Mouse (Mus musculus) CH12.LX (cell line): Measurements from ENCODE around the gene D16Ertd472e. TPM values are rescaled to one million over a fixed set of nuclear protein-coding genes. Genes with fewer than 3 reads are reported as not detected.
A peak's percentile ranks its signal among the peaks of the same experiment; 100 is the strongest.

Source experiments
- DNase-seq: peaks from one replicate; pipeline ENCODE4 v3.0.0-alpha.2; 2013; ENCODE audit errors: extremely low read depth
- H3K27ac ChIP-seq: 2 replicates; pipeline ENCODE4 v1.5.1; 2012; ENCODE audit warnings: low read depth, mild to moderate bottlenecking, control low read depth, moderate library complexity; ENCODE audit not compliant: insufficient read depth
- H3K27me3 ChIP-seq: replicated peaks from 2 replicates; pipeline ENCODE3; 2012; ENCODE audit warnings: inconsistent platforms
- H3K36me3 ChIP-seq, 2 experiments: replicated peaks in 1 of 2; 2 replicates each; pipeline versions ENCODE3 to v1.6.1; 2012; ENCODE audit warnings: inconsistent platforms in 1 of 2, low read length in 1 of 2, mild to moderate bottlenecking in 1 of 2, mixed read lengths in 1 of 2, moderate library complexity in 1 of 2; ENCODE audit not compliant: control insufficient read depth in 1 of 2, insufficient read depth in 1 of 2
- H3K4me1 ChIP-seq, 2 experiments: 2 replicates each; pipeline ENCODE4 v1.6.1; 2012; ENCODE audit warnings: inconsistent platforms in 1 of 2, moderate library complexity in 1 of 2; ENCODE audit not compliant: insufficient read depth in 2 of 2, control insufficient read depth in 1 of 2
- H3K4me2 ChIP-seq: 2 replicates; pipeline ENCODE4 v1.6.1; 2012; ENCODE audit warnings: low read depth, mild to moderate bottlenecking, control low read depth; ENCODE audit not compliant: poor library complexity, insufficient read depth, severe bottlenecking
- H3K4me3 ChIP-seq, 3 experiments: fragments of 150-350 bp in 1 of 3; sonication (generic) in 1 of 3; replicated peaks in 1 of 3; 2 replicates each; pipeline versions ENCODE3 to v1.5.1; 2011 to 2012; ENCODE audit warnings: low read depth in 2 of 3, low read length in 2 of 3, mild to moderate bottlenecking in 2 of 3, moderate library complexity in 2 of 3, control low read depth in 1 of 3, improper control_type of control experiment in 1 of 3, inconsistent platforms in 1 of 3, mixed read lengths in 1 of 3; ENCODE audit not compliant: poor library complexity in 1 of 3
- H3K79me2 ChIP-seq: replicated peaks from 2 replicates; pipeline ENCODE4 v1.6.1; 2012; ENCODE audit warnings: mild to moderate bottlenecking, moderate library complexity; ENCODE audit not compliant: control insufficient read depth, poor library complexity, insufficient read depth, severe bottlenecking; ENCODE audit errors: extremely low read depth
- H3K9ac ChIP-seq: 2 replicates; pipeline ENCODE4 v1.6.1; 2012; ENCODE audit warnings: low read depth, mild to moderate bottlenecking, control low read depth, moderate library complexity; ENCODE audit not compliant: insufficient read depth
- H3K9me3 ChIP-seq: replicated peaks from 2 replicates; pipeline ENCODE3; 2012; ENCODE audit warnings: low read length, inconsistent platforms, mixed read lengths
- BHLHE40 ChIP-seq: IDR thresholded peaks from 2 replicates; pipeline ENCODE4 v1.6.1; 2011; ENCODE audit warnings: mild to moderate bottlenecking, low read depth, low read length, improper control_type of control experiment
- CHD2 ChIP-seq: IDR thresholded peaks from 2 replicates; pipeline ENCODE4 v1.6.1; 2011; ENCODE audit warnings: low read length, improper control_type of control experiment
- ELF1 ChIP-seq: IDR thresholded peaks from 2 replicates; pipeline ENCODE4 v1.6.1; 2014; ENCODE audit warnings: low read depth, mild to moderate bottlenecking, inconsistent platforms, low read length, improper control_type of control experiment
- EP300 ChIP-seq: IDR thresholded peaks from 2 replicates; pipeline ENCODE4 v1.6.1; 2011; ENCODE audit warnings: low read length, improper control_type of control experiment
- ETS1 ChIP-seq: conservative IDR thresholded peaks from 2 replicates; pipeline ENCODE4 v1.6.1; 2012; ENCODE audit warnings: low read depth, mild to moderate bottlenecking, inconsistent platforms, low read length, improper control_type of control experiment, moderate library complexity
- GABPA ChIP-seq: IDR thresholded peaks from 2 replicates; pipeline ENCODE4 v1.6.1; 2012; ENCODE audit warnings: low read depth, low read length, improper control_type of control experiment, inconsistent platforms; ENCODE audit not compliant: insufficient replicate concordance
- HCFC1 ChIP-seq: IDR thresholded peaks from 2 replicates; pipeline ENCODE4 v1.6.1; 2012; ENCODE audit warnings: low read depth, mild to moderate bottlenecking, inconsistent platforms, low read length, improper control_type of control experiment
- IRF4 ChIP-seq: IDR thresholded peaks from 2 replicates; pipeline ENCODE4 v1.6.1; 2014; ENCODE audit warnings: low read depth, mild to moderate bottlenecking, inconsistent platforms, low read length, improper control_type of control experiment
- JUND ChIP-seq: conservative IDR thresholded peaks from 2 replicates; pipeline ENCODE4 v1.6.1; 2011; ENCODE audit warnings: low read depth, low read length, improper control_type of control experiment
- MAFK ChIP-seq: IDR thresholded peaks from 2 replicates; pipeline ENCODE4 v1.6.1; 2011; ENCODE audit warnings: low read length, improper control_type of control experiment; ENCODE audit not compliant: insufficient replicate concordance
- MAX ChIP-seq: IDR thresholded peaks from 2 replicates; pipeline ENCODE4 v1.6.1; 2011; ENCODE audit warnings: low read length, improper control_type of control experiment
- MAZ ChIP-seq: IDR thresholded peaks from 2 replicates; pipeline ENCODE4 v1.6.1; 2012; ENCODE audit warnings: low read depth, mild to moderate bottlenecking, inconsistent platforms, low read length, improper control_type of control experiment, moderate library complexity
- MEF2A ChIP-seq: IDR thresholded peaks from 2 replicates; pipeline ENCODE4 v1.6.1; 2014; ENCODE audit warnings: low read depth, mild to moderate bottlenecking, inconsistent platforms, low read length, improper control_type of control experiment, borderline replicate concordance
- MXI1 ChIP-seq: IDR thresholded peaks from 2 replicates; pipeline ENCODE4 v1.6.1; 2011; ENCODE audit warnings: mild to moderate bottlenecking, low read depth, low read length, improper control_type of control experiment
- MYC ChIP-seq: IDR thresholded peaks from 2 replicates; pipeline ENCODE4 v1.6.1; 2011; ENCODE audit warnings: low read depth, mild to moderate bottlenecking, improper control_type of control experiment, low read length
- NELFE ChIP-seq: IDR thresholded peaks from 2 replicates; pipeline ENCODE4 v1.6.1; 2011; ENCODE audit warnings: low read depth, low read length, improper control_type of control experiment
- NRF1 ChIP-seq: IDR thresholded peaks from 2 replicates; pipeline ENCODE4 v1.6.1; 2014; ENCODE audit warnings: low read depth, mild to moderate bottlenecking, inconsistent platforms, low read length, improper control_type of control experiment, moderate library complexity
- PAX5 ChIP-seq: IDR thresholded peaks from 2 replicates; pipeline ENCODE4 v1.6.1; 2012; ENCODE audit warnings: low read length, inconsistent platforms, mixed read lengths
- POLR2A ChIP-seq: IDR thresholded peaks from 2 replicates; pipeline ENCODE4 v1.6.1; 2011; ENCODE audit warnings: low read depth, mild to moderate bottlenecking, improper control_type of control experiment, low read length
- POLR2AphosphoS2 ChIP-seq: IDR thresholded peaks from 2 replicates; pipeline ENCODE4 v1.6.1; 2011; ENCODE audit warnings: low read depth, low read length, improper control_type of control experiment
- RCOR1 ChIP-seq: conservative IDR thresholded peaks from 2 replicates; pipeline ENCODE4 v1.6.1; 2012; ENCODE audit warnings: low read depth, mild to moderate bottlenecking, inconsistent platforms, low read length, improper control_type of control experiment
- SIN3A ChIP-seq: IDR thresholded peaks from 2 replicates; pipeline ENCODE4 v1.6.1; 2012; ENCODE audit warnings: low read length, improper control_type of control experiment, inconsistent platforms
- SMC3 ChIP-seq: IDR thresholded peaks from 2 replicates; pipeline ENCODE4 v1.6.1; 2011; ENCODE audit warnings: low read depth, low read length, improper control_type of control experiment
- USF1 ChIP-seq: IDR thresholded peaks from 2 replicates; pipeline ENCODE4 v1.6.1; 2014; ENCODE audit warnings: low read depth, mild to moderate bottlenecking, inconsistent platforms, low read length, improper control_type of control experiment
- USF2 ChIP-seq: conservative IDR thresholded peaks from 2 replicates; pipeline ENCODE4 v1.6.1; 2011; ENCODE audit warnings: low read depth, low read length, improper control_type of control experiment
- ZC3H11A ChIP-seq: IDR thresholded peaks from 2 replicates; pipeline ENCODE4 v1.6.1; 2012; ENCODE audit warnings: low read depth, mild to moderate bottlenecking, inconsistent platforms, low read length, improper control_type of control experiment
- ZNF384 ChIP-seq: IDR thresholded peaks from 2 replicates; pipeline ENCODE4 v1.6.1; 2012; ENCODE audit warnings: low read depth, low read length, improper control_type of control experiment, inconsistent platforms
- dilution Hi-C: fragments of 300-500 bp; cut with MboI; formaldehyde crosslinking; loops from 2 replicates; pipeline ENCODE4 v1.14.3; 2020; ENCODE audit warnings: low sequenced_read_pairs; ENCODE audit not compliant: extremely low pct_unique_long_range_greater_than_20kb, extremely low pct_ligation_motif_present
- in situ Hi-C: fragments of 300-500 bp; cut with MboI; formaldehyde crosslinking; loops from 3 replicates; pipeline ENCODE4 v1.14.3; 2019; ENCODE audit warnings: low sequenced_read_pairs, low pct_ligation_motif_present, low pct_unique_long_range_greater_than_20kb, mixed read lengths
- polyA plus RNA-seq: library from polyadenylated mRNA; unstranded; fragments of >175 nt; gene quantifications from 2 replicates; pipeline ENCODE4 v1.2.1, GENCODE M21; 2012; ENCODE audit warnings: low read depth; ENCODE audit not compliant: insufficient read length
- total RNA-seq, 2 experiments: library from RNA; depleted of rRNA; stranded (reverse); fragments of 300-350 nt in 1 of 2; fragments of >200 nt in 1 of 2; gene quantifications; 2 replicates each; pipeline ENCODE4 v1.2.3; 2012 to 2014

D16Ertd472e gene
- total and polyA plus RNA-seq, 3 experiments: 40.6 to 77.5 (median 65.4) TPM

DNA sequence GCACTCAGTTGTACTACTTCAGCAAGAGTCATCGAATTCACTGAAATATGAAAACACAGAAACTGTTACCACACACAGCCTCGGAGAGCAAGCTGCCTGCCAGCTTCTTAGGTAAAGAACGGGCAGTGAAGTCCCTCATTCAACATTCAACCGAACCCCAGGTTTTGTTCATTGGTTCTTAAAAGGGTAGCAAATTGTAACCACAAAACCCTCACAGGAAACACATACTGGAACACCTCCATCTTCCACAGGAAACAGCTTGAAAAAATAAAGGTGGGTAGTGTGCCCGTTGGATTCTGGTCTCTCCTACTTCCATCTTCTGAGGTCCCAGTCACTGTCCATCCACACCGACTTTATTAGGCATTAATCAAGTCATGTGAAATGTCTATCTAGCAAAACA lies 30.0 kb downstream of the D16Ertd472e start:
- Histone ChIP-seq H3K9ac (no peak overlapping the region), H3K9me3 (no peaks in the 10 kb centered on the region)
- TF ChIP-seq ETS1 (no peak), EP300 (peak; percentile 46)
- TF ChIP-seq, all 38 proteins: peak for 1
- in situ Hi-C loops: no loop called here
- H3K4me3 ChIP-seq: no peak overlapping the region
- dilution Hi-C loops: no loop called here
- H3K27ac ChIP-seq: no peak overlapping the region
- H3K27me3 ChIP-seq: no peaks in the 10 kb centered on the region
- H3K36me3 ChIP-seq: peaks cover 44 to 90% of the 10 kb centered on the region in 2 experiments
- H3K4me2 ChIP-seq: no peak overlapping the region
- no peak for DNase-seq
- peaks cover 0 to 49% of the 10 kb centered on the region in 2 experiments; a peak in 2 of 4 replicates for H3K4me1 ChIP-seq
- H3K79me2 ChIP-seq: peaks cover 14% of the 10 kb centered on the region

DNA sequence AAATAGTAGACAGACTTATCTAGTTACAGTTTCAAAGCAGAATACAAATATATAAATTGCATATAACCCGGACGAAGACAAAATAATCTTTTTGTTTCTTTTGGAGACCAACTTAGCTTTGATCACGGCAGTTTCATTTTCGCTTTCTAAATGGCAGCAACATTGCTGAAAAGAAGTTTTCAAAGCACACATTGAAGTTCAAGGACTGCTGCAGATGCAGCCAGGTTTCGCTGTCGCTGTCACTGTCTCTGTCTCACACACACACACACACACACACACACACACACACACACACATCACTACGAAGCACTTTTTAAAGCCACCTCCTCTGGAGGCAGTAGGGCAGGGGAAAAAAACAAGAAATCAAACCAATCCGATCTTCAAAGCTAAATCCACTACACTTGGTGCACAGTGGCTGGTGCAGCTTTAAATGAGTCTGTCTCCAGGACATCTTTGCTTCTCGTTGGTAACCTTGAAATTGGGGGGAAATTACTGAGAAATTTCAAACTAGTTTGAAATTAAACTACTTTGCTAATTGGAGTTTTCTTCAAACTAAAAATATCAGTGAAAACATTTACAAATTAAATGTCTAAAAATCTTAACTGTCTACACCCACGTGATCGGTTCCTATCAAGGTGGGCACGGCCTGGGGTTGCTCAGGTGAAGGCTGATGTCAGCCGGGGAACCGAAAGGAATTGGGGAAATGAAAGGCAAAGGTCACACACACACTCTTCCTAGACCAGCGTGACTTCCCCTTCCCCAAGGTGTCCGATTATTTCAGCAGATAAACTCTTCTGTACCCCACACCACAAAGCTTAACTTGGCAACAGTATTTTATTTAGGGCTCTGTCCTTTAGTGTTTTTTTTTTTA lies 35.9 kb downstream of the D16Ertd472e start:
- TF ChIP-seq IRF4 (peak; percentile 84), ZNF384 (peak; percentile 78; the same call in 1 of the 2 replicates), BHLHE40 (peak; percentile 89), NELFE (peak; percentile 62; the same call in 1 of the 2 replicates), SMC3 (peak; percentile 18), EP300 (peak; percentile 69), GABPA (no peak), MYC (peak; percentile 62), ZC3H11A (no peak), CHD2 (0 out of 2 replicates have a peak, but pooled peaks have one; percentile 31), HCFC1 (peak; percentile 46; the same call in 1 of the 2 replicates), RCOR1 (peak; percentile 74; the same call in 1 of the 2 replicates), POLR2A (peak; percentile 32; the same call in 1 of the 2 replicates), ELF1 (peak; percentile 23; the same call in 1 of the 2 replicates), NRF1 (no peak), POLR2AphosphoS2 (no peak), USF1 (peak; percentile 69), MEF2A (peak; percentile 49), USF2 (peak; percentile 60), PAX5 (no peak), MAZ (peak; percentile 80; the same call in 1 of the 2 replicates), SIN3A (peak; percentile 81; the same call in 1 of the 2 replicates), MAFK (0 out of 2 replicates have a peak, but pooled peaks have one; percentile 42), MAX (peak; percentile 35), MXI1 (peak; percentile 81), ETS1 (peak; percentile 69), JUND (no peak; the same call in 1 of the 2 replicates)
- Histone ChIP-seq H3K4me2 (peak overlapping the region; percentile 100), H3K4me1 (peaks cover 20 to 62% of the 10 kb centered on the region in 2 experiments), H3K36me3 (peaks cover 22 to 36% of the 10 kb centered on the region in 2 experiments), H3K9ac (peak overlapping the region; percentile 97), H3K27me3 (no peaks in the 10 kb centered on the region), H3K27ac (peak overlapping the region; percentile 93), H3K9me3 (no peaks in the 10 kb centered on the region), H3K4me3 (peak overlapping the region; percentile 10 to 51 (median 45)), H3K79me2 (no peaks in the 10 kb centered on the region)
- in situ Hi-C loops (no loop called here), dilution Hi-C loops (no loop called here)
- DNase-seq: peak; percentile 69
